Mouse (Mus musculus) liver, adult 2 months (tissue): ENCODE results near the gene Serpinb8. TPM values are rescaled to one million over a fixed set of nuclear protein-coding genes. Genes with fewer than 3 reads are reported as not detected.

Experiments used
- DNase-seq: peaks from one replicate; pipeline ENCODE4 v3.0.0-alpha.2; 2011; ENCODE audit warnings: low read depth, low spot score; ENCODE audit errors: extremely low read depth
- H3K27ac ChIP-seq: fragments of 200-500 bp; replicated peaks from 2 replicates; pipeline ENCODE4 v1.5.1; 2012; ENCODE audit warnings: low read depth, mild to moderate bottlenecking, control low read depth, inconsistent platforms, low read length; ENCODE audit not compliant: insufficient read depth
- H3K27me3 ChIP-seq: fragments of 200-500 bp; 2 replicates; pipeline ENCODE4 v1.6.1; 2012; ENCODE audit warnings: mild to moderate bottlenecking, moderate library complexity, low read length, inconsistent platforms; ENCODE audit not compliant: control insufficient read depth, insufficient read depth
- H3K36me3 ChIP-seq: fragments of 200-500 bp; 2 replicates; pipeline ENCODE4 v1.6.1; 2012; ENCODE audit warnings: low read length, inconsistent platforms; ENCODE audit not compliant: control insufficient read depth, insufficient read depth
- H3K4me1 ChIP-seq: fragments of 200-500 bp; 2 replicates; pipeline ENCODE4 v1.6.1; 2011; ENCODE audit warnings: low read length; ENCODE audit not compliant: control insufficient read depth, insufficient read depth
- H3K4me3 ChIP-seq: fragments of 200-500 bp; 2 replicates; pipeline ENCODE4 v1.5.1; 2011; ENCODE audit warnings: low read depth, mild to moderate bottlenecking, control low read depth, low read length, moderate library complexity; ENCODE audit not compliant: insufficient read depth
- H3K79me2 ChIP-seq: fragments of 200-500 bp; 2 replicates; pipeline ENCODE4 v1.6.1; 2012; ENCODE audit warnings: inconsistent platforms, mild to moderate bottlenecking, low read length, moderate library complexity; ENCODE audit not compliant: control insufficient read depth, insufficient read depth
- H3K9ac ChIP-seq: fragments of 200-500 bp; 2 replicates; pipeline ENCODE4 v1.6.1; 2012; ENCODE audit warnings: low read depth, mild to moderate bottlenecking, control low read depth, inconsistent platforms, low read length
- CTCF ChIP-seq: fragments of 200-500 bp; IDR thresholded peaks from 2 replicates; pipeline ENCODE4 v1.5.1; 2011; ENCODE audit warnings: low read depth, low read length, control low read depth
- POLR2A ChIP-seq: fragments of 200-500 bp; IDR thresholded peaks from 2 replicates; pipeline ENCODE4 v1.6.1; 2011; ENCODE audit warnings: low read length, control low read depth; ENCODE audit not compliant: insufficient read depth; ENCODE audit errors: extremely low read depth
- WGBS: fragments of 180-500 bp; shearing (Covaris S2); methylation state at CpG from one replicate; pipeline ENCODE4 v1.1.7; 2018; 5-methylcytosine and 5-hydroxymethylcytosine counted together
- polyA plus RNA-seq: library from polyadenylated mRNA; depleted of rRNA; stranded (reverse); fragments of >200 nt; gene quantifications from 2 replicates; pipeline ENCODE4 v1.2.3, GENCODE M21; 2012
- total RNA-seq: library from RNA; depleted of rRNA; stranded (reverse); fragments of >200 nt; gene quantifications from 2 replicates; pipeline ENCODE4 v1.2.3, GENCODE M21; 2014

Gene Serpinb8
- total and polyA plus RNA-seq, 2 experiments, result 2.5 to 3.5 TPM

DNA sequence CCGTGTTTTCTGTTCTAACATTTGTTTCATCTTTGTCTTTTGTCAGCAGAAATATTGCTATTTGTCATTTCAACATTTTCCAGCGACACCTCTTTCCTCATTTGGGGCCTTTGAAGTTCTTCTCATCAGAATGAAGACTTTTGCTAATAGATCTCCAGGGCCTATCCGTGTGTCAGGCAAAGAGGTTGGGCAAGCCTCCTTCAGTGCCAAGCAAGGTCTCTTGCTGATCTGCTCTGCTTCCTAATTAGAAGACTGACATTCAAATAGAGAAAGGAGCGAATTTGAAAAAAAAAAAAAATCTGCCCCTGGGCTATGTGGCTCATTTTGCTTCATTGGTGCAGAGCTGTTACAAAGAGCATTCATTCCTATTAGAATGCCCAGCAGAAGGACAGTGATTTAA is 32.2 kb downstream of the Serpinb8 start:
- 78% methylated on average over 4 of the region's 4 CpGs for WGBS
- Histone ChIP-seq H3K27ac (no peak overlapping the region), H3K36me3 (no peaks in the 10 kb centered on the region), H3K4me1 (no peaks in the 10 kb centered on the region), H3K79me2 (no peaks in the 10 kb centered on the region), H3K4me3 (no peak overlapping the region), H3K27me3 (no peaks in the 10 kb centered on the region), H3K9ac (no peak overlapping the region)
- no peak for DNase-seq
- TF ChIP-seq POLR2A (no peak), CTCF (no peak)

- WGBS, result 24% methylated on average over 4 of the region's 4 CpGs
- H3K4me1 ChIP-seq, result no peaks in the 10 kb centered on the region
- DNase-seq, result peak; percentile 58
- H3K36me3 ChIP-seq, result no peaks in the 10 kb centered on the region
- no peak for TF ChIP-seq POLR2A
- peak; percentile 35 for TF ChIP-seq CTCF
- no peak overlapping the region for H3K4me3 ChIP-seq
- H3K27ac ChIP-seq, result no peak overlapping the region
- no peaks in the 10 kb centered on the region for H3K27me3 ChIP-seq
- no peaks in the 10 kb centered on the region for H3K79me2 ChIP-seq
- H3K9ac ChIP-seq, result no peak overlapping the region
These were observed 46.1 kb downstream of the Serpinb8 start for GRCm38 (mm10) chr1:107635936-107636335.

GRCm38 (mm10) chr1:107638056-107638455 is 48.2 kb downstream of the Serpinb8 start:
- peak; percentile 70 for DNase-seq
- H3K79me2 ChIP-seq, result no peaks in the 10 kb centered on the region
- no peak overlapping the region for H3K4me3 ChIP-seq
- H3K27me3 ChIP-seq, result no peaks in the 10 kb centered on the region
- no peak overlapping the region for H3K27ac ChIP-seq
- H3K4me1 ChIP-seq, result no peaks in the 10 kb centered on the region
- no peaks in the 10 kb centered on the region for H3K36me3 ChIP-seq
- WGBS, result 38% methylated on average over 1 of the region's 1 CpGs
- no peak overlapping the region for H3K9ac ChIP-seq
- TF ChIP-seq CTCF, result no peak
- TF ChIP-seq POLR2A, result no peak

DNA sequence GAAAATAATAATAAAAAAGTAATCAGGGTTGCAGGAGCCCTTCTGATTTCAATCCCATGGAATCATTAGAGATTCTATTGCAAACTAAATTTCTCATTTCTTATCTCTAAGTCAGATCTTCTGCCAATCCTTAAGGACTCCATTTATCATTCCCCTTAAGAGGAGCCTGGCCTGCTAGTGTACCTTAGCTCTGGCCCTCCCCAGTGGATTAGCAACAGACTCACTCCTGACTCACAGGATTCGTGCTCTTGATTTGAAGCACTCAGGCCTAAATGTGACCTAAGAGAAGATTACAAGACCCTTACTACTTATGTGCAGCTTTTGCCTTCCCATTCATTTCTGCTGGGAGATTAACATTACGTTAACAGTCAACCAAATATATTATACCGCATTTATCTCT is 48.7 kb downstream of the Serpinb8 start:
- no peak overlapping the region for H3K4me3 ChIP-seq
- H3K9ac ChIP-seq, result no peak overlapping the region
- H3K27me3 ChIP-seq, result no peaks in the 10 kb centered on the region
- H3K36me3 ChIP-seq, result no peaks in the 10 kb centered on the region
- H3K27ac ChIP-seq, result no peak overlapping the region
- no peak for TF ChIP-seq CTCF
- H3K79me2 ChIP-seq, result no peaks in the 10 kb centered on the region
- no peaks in the 10 kb centered on the region for H3K4me1 ChIP-seq
- DNase-seq, result no peak
- 92% methylated on average over 3 of the region's 3 CpGs for WGBS

DNA sequence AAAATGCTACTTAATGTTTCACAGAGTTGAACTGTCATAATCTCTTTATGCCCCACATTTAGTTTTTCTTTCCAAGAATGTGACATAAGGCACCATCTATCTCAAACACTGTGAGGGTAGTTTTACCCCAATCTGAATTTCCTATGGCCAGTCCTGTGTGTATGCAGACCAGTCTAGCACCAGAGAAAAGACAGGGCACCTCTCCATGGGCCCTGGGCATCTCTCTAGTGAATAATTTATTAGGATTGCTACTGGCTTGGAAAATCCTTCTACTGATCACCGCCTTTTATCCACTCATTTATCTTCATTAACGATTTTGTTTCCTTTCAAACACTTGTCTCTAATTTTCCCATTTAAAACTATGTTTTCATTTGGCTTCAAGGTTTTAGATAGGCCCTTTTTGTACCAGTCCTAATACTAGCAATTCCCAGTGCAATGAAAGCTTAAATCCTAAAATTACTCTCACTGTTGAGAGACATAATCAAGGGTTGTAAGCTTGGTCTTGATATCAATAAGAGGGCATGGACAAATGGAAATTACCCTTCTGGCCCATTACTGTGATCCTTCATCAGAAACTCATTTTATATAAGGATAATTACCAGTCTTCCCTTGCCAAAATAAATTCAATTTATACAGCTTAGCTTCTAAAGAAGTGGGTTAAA is 52.8 kb downstream of the Serpinb8 start:
- no peaks in the 10 kb centered on the region for H3K36me3 ChIP-seq
- no peaks in the 10 kb centered on the region for H3K79me2 ChIP-seq

DNA sequence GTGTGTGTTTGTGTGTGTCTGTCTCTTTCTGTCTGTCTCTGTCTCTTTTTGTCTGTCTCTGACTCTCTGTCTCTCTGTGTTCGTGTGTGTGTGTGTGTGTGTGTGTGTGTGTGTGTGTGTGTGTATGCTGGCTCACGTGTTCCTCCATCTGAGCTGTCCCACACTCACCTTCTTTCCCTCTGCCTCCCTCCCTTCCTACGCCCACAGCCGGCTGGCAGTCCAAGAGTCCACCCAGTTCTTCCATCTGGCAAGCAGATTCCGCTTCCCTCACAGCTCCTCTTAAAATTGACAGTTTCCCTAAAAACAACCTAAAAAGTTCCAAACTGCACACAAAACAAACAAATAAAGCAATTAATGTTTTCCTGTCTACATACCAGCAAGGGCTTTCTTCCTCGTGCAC is 55.3 kb downstream of the Serpinb8 start:
- Histone ChIP-seq H3K79me2 (no peaks in the 10 kb centered on the region), H3K4me1 (peaks cover 2% of the 10 kb centered on the region), H3K27me3 (no peaks in the 10 kb centered on the region), H3K4me3 (no peak overlapping the region), H3K9ac (no peak overlapping the region), H3K27ac (no peak overlapping the region), H3K36me3 (no peaks in the 10 kb centered on the region)
- TF ChIP-seq POLR2A (no peak), CTCF (no peak)
- peak; percentile 66 for DNase-seq
- 26% methylated on average over 6 of the region's 6 CpGs for WGBS

More for the DNA sequence above, 52.8 kb downstream of the Serpinb8 start:
- DNase-seq, result no peak
- Histone ChIP-seq H3K4me1 (peaks cover 2% of the 10 kb centered on the region), H3K27me3 (no peaks in the 10 kb centered on the region), H3K4me3 (no peak overlapping the region), H3K27ac (no peak overlapping the region), H3K9ac (no peak overlapping the region)
- TF ChIP-seq CTCF (no peak), POLR2A (no peak)
- WGBS, result 85% methylated on average over 2 of the region's 2 CpGs
